Mouse (Mus musculus) testis, adult 10 weeks (tissue): ENCODE results near the gene Dph5. TPM values are rescaled to one million over a fixed set of nuclear protein-coding genes. Genes with fewer than 3 reads are reported as not detected.

Experiments
- polyA plus RNA-seq: library from polyadenylated mRNA; stranded (reverse); fragments of 350-450 nt; fragmentation: Illumina TruSeq; extraction: RNeasy Lipid Tissue Mini Kit (QIAGEN cat#74804); gene quantifications from one replicate; pipeline ENCODE4 v1.2.3, GENCODE M21; 2014; ENCODE audit warnings: low read depth, low replicate concordance

Dph5 gene
- polyA plus RNA-seq, result 5.3 TPM

GRCm38 (mm10) chr3:115887427-115888309 lies at the start of gene Dph5:
TSS of gene Dph5 (plus strand) at chr3:115887837.

Other genes with a start within 250 kb of the Dph5 start
- gene S1pr1, start 172.8 kb upstream of the Dph5 start, polyA plus RNA-seq, result 3.1 TPM
- 9.3 TPM for gene Slc30a7, start 119.6 kb downstream of the Dph5 start, polyA plus RNA-seq
- 23.2 TPM for gene Extl2, start 119.6 kb downstream of the Dph5 start, polyA plus RNA-seq
- gene Vcam1, start 241.9 kb downstream of the Dph5 start, polyA plus RNA-seq, result 104 TPM